Mouse (Mus musculus) thymus, postnatal 4 days (tissue): ENCODE measurements at regions not wholly inside any gene's neighbourhood (a gene's known extent, or its start where the extent isn't known, plus 50 kb on each side); places are given as distances from the start of the nearest gene placed in this dataset.

Experiments
- DNase-seq: peaks from one replicate; pipeline ENCODE4 v3.0.0; 2021

DNA sequence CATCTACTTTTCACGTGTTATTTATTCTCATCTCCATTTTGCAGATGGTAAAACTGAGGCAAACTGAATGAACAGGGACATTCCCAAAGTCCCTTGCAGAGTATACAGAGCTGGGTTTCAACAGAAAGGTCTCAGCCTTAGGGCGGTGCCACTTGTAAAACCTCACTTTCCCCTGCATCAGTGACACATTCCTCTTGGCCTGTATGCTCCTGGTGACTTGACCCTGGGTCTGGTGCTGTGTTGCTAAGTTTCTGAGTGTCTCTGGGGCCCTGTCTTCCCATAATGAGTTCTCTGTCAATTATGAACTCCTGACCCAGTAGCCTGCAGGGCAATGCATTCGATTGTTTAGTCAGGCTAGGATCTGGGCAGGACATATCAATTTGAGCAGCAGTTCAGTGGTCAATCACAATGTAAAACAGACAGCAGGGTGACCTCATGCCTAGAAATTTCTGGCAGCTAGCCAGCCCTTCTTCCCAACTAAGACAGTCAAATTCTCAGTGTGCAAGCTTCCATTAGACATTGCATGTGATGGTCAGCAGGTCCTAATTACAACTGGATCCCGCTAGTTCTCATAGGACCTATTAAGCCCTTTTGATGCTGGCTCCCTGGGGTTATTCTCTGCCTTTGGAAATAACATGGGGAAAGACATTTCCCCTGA, 863.5 kb upstream of the Lrrc6 start:
- no peak for DNase-seq

DNA sequence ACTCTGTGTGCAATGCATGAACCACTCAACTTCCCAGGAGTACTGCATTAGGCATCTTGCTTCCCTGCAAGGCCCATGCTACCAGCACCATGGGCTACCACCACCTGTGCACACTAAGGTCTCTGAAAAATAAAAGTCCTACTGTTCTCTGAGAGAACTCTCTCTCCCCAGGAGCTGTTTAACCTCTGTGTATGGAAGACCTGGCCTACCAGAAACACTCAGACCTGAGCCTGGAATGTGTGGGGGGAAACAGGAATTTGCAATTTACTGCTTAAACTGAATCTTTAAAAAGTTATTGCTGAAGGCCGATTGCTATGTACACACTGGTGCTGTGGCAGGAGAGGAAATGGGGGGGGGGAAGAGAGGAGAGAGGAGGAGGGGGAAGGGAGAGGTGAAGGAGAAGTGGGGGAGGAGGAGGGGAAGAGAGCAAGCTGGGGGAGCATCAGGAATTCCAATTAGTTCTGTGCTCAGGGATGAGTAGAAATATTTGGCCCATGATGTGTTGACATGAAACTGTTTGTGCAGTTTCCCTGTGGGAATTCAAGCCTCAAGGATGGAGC, 860.4 kb upstream of the Lrrc6 start:
- DNase-seq: no peak

DNA sequence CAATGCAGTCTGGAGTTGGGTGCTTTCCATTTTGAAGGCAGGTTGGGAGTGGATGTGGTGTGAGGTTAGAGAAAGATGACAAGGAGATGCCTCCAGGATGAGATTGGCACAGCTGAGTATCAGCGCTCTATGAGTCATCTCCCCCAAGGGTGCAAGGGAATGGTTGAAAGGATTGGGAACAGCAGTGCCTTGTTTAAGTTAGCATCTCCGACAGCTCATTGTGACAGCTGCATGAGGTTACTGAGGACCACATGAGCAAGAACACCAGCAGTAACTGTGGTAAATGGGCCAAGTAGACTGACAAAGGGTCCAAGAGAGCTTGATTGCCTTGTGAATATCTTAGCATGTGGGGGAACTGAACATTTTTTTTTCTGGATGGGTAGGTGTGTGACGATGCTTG, 857.2 kb upstream of the Lrrc6 start:
- no peak for DNase-seq

DNA sequence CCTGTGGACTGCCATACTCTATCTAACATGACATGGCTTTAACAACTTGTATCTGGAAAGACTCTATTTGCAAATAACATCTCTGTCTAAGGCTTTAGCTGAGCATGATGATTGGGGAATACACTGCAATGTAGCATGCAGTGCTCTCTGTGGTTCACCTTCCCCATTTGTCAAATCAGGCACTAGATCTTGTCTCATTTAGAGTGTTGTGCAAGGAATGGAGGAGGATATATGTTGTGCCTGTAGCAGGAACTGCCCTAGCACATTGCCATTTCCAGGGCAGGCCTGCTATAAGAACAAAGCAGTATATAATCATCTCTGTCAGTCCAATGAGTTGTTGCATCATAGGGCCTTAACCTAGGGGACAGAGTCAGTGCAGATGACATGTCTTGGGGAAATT, 854.6 kb upstream of the Lrrc6 start:
- DNase-seq: no peak

DNA sequence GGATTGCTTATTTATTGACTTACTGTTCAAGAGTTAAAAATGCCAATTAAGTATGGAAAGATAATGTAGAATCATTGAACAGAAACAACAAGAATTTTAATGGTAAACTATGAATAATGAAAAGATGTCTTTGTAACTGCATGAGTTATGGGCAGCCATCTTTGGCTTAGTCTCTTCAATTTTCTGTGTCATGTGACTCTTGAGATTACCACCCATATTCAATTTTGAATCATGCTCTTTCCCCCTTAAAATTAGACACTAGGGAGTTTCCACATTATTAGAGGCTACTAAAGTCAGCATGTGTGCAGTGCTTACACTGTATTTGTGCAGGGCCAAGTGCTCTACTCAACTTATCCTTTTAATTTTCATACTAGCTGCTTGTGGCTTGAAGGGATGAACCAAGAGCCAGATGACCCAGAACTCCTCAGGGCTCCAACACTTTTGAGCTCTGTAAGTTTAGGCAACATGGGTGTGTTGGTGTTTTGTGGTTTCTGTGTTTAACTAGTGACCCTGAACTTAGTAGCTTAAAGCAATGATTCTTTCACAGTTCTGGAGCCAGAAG, 854.0 kb upstream of the Lrrc6 start:
- DNase-seq: no peak

DNA sequence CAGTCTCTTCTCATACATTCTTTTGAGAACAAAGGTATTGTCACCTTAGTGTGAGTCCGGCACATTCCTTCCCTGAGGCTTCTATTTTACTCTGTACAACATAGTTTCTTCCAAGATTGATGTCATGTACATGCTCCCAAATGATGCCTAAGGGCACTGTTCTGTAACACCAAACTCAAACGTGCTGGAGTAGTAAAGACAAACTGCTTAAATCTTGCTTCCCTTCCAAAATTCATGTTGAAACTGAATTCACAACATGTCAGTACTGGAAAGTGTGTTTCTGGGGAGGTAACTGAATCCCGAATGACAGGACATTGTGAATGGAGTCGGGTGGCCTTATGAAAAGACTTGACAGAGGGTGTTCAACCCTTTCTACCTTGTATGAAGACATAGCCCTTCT, 848.8 kb upstream of the Lrrc6 start:
- no peak for DNase-seq

DNA sequence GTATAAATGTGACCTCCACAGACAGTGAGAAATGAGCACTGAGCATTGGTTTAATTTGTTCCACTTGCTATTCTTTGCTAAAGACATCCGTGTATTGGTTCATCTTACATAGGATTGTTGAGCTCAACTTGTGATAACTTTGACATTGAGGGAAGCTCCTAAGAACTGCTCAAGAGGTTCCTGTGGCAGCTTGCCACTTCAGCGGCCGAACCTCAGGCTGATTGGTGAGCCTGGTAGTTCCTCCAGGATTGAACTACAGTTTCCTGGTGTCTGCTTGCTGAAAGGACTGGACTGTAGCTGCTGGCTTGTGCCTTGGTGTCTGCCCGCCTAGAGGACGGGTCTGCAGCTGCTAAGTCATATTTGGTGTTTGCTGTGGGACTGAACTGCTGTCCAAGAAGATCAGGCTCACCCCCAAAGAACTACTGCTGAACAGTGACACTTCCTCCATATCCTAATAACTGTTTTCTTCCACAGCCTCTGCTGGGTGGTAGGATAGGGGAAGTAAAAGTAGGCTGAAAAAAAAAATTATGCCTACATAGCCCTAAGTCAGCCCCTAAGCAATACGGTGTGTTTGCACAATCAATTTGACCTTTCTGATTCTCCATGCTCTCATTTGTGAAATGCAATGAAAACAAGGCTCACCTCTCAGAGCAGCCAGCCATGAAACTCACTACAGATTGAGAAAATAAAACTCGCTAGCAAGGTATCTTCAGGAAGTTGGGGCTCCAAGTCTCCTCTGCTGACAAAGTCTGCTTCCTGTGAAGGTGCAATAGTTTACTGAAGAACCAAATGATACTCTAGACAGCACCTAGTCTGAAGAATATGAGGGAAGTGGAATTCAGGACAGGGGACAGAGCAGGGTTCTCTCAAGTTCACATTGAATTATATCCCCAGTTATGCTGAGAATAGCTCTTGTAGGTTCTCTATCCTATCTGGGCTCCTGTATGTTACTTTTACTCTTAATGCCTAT, 844.8 kb upstream of the Lrrc6 start:
- no peak for DNase-seq

DNA sequence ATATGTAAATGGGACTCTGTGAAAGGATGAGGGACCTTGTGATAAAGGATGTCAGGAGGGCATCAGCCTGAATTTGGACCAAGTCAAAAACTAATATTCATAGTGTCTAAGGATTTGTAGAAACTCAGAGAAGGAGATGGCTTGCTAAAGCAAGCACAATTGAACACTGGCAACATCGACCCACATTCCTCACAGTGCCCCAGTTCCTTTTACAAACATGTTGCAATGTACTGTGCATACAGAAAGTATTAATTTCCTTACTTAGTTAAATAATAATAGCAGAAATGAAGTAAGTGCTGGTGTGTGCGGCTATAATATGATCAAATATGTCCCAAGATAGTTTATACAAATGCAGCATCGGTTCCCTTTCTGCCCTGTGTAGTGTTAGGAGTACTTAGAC, 841.3 kb upstream of the Lrrc6 start:
- DNase-seq: no peak

DNA sequence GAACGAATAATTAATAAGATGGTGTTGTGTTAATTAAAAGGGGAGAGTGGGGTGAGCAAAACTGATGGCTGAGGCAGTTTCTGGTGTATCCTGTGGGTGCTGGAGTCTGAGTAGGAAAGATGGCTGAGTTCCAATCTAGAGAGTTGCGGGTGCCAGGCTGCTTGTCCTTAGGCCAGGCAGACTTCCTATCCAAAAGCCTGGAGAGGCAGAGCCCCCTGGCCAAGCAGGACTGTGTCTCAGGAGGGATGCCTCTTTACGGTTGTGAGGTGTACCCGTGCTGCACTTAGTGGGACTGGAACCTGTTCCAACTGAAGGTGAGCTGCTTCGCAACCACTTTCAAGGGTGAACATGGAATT, 836.3 kb upstream of the Lrrc6 start:
- no peak for DNase-seq

DNA sequence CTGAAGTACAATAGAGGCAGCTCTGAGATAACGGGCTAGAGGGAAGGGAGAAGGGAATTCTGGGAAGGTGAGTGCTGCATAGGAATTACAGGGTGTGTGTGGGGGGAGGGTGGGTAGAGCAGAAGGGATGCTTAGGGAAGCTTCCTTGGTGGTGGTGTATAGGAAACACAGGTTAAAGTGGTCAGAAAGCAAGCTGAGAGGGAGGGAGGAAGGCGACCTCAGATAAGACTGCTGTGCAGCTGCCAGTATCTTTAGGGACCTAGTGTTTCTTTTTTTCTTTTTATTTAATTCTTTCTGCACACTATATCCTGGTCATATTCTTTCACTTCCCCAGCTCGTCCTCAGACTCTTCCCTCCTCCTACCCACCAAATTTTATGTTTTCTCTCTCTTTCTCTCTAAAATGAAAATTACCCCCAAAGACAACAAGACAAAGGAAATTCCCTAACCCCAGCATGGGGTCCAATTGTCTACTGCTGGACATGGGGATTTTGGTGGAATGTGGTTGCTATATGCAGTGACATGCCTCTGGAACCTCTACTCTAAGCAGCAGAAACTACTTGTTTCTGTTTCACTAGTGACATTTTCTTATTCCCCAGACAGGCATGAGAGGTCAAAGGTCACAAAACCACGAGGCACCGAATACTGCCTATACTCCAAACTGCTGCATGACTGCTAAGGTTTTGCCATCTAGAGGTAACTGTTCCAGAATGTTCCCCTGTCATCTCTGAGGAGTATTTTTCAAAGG, 835.8 kb upstream of the Lrrc6 start:
- no peak for DNase-seq

DNA sequence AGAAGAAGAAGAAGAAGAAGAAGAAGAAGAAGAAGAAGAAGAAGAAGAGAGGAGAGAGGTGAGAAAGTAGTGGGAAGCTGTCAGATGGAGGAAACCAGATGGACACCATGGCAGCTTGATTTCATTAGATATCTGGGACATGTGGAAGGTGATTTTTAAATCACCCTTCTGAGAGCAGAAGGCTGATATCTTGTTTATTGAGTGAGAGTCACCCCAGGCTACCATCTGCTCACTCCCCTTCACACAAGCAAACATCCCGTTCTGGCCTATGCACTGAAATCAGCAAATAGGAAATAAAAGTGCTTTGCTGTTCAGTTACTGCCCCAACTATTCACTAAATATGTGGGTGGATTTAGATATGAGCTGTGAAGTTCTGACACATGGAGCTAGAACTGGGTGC, 831.8 kb upstream of the Lrrc6 start:
- no peak for DNase-seq

DNA sequence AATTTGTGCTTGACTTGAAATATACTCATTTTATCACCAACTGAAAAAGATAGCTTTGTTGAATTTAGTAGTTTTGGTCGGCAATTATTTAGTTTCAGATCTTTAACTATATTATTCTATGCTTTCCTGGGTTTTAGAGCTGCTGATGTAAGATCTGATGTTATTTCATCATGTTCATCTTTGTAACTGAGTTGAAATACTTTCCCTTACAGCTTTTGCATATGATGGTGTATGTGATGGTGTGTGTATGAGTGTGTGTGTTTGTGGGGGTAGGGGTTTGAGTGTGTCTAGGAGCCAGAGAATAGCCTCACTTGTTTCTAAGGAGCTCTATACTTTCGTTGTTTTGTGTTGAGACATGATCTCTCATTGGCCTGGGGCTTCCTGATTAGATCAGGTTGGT, 819.6 kb upstream of the Lrrc6 start:
- no peak for DNase-seq

DNA sequence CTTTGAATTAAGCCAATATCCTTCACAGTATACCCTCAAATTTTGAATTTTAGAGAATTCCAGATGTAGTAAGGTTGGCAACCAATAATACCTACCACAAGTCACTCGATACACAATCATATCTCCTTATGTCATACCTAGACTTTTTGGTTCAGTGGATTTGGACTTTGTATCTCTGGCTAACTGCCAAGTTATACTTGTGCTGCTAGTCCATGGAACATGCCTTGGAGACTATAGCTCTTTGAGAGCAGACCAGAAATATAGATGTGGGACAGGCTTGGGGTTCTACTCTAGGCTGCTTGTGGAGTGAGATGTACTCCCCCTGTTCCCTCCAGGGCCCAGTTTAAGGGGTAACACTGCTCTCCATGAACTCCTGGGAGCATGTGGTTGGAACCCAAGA, 814.5 kb upstream of the Lrrc6 start:
- DNase-seq: no peak

DNA sequence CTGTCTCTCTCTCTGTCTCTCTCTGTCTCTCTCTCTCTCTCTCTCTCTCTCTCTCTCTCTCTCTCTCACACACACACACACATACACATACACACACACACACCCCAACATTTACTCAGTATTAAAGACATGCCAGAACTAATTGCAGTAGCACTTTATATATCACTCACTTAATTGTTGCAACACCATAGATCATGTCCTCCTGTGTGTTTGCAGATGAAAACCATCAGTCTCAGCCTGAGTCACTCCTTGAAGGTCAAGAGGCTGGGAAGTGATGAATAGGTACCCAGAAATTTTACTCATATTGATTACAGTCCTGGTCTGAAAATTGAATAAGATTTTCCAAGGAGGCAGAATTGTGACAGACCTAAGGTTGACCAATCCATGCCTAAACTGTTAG, 812.9 kb upstream of the Lrrc6 start:
- DNase-seq: no peak

DNA sequence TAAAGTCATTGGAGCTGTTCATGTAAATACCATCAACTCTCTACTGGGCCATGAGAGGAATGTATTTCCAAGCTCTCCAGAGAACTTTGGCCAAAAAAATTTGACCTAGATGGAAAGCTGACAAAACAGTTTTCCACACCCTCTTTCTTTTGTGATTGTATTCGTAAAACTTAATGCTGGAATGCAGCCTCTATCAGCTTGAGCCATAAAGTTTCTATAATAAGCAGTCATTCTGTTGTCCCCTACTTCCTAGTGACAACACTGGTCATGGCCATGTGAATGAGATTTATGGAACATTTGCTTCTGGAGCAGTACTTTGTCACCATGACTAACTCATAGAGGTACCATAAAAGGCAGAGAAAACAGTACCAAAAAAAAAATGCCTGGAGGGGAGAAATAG, 805.0 kb upstream of the Lrrc6 start:
- no peak for DNase-seq

DNA sequence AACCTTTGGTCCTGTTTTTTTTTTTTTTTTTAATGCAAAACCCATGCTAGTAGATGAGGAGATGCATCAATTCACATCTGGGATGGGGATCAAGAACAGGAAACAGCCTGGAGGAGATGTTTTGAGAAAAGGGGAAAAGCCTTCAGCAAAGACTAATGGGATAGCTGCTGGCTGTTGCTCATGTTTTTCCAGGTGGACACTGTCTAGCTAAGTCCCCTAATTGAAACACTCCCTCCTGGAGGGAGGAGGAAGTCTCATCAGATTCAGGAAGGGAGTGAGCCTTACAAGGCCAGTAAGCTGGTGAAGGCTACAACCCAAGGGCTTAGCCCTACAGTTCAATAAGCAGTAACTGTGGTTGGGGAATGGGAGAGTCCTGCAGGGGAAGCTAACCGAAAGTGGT, 803.1 kb upstream of the Lrrc6 start:
- DNase-seq: no peak

DNA sequence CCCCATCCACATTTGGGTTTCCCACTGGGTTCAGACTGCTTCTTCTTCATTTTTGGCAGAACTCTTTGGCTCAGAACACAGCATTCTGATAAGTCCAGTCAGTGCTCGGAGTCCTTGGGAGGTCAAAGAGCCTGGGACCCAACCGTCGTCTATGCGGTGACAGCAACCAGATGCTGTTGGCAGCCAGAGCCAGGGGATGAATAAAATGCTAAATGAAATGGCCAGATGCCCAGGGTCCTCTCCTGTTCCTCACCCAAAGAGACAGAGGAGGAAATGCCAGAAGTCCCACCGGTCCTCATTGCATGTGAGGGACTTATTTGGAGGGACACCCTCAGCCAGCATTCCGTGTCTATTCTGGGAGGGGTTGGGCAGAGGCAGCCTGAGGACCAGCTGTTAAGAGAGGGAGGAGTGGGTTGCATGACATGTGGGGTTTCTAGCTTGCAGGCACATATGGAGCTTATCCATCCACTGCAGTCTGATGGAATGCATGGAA, 801.2 kb upstream of the Lrrc6 start:
- DNase-seq: no peak

DNA sequence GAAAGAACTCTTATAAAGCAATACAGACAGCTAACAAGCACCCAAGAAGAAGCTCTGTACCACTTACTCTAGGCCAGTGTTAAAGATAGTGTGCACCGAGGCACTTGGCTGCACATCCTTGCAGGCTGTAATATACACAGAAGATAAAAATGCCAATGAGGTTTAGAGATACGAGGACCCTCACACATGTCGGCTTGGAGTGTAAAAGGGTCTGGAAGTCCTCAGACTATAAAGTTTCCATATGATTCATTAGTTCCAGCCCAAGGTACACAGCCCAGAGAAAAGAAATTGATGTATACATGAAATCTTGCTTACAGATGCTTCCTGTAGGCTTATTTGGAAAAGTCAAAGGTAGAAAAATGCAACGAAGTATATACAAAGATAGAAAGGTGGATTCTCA, 800.3 kb upstream of the Lrrc6 start:
- no peak for DNase-seq

DNA sequence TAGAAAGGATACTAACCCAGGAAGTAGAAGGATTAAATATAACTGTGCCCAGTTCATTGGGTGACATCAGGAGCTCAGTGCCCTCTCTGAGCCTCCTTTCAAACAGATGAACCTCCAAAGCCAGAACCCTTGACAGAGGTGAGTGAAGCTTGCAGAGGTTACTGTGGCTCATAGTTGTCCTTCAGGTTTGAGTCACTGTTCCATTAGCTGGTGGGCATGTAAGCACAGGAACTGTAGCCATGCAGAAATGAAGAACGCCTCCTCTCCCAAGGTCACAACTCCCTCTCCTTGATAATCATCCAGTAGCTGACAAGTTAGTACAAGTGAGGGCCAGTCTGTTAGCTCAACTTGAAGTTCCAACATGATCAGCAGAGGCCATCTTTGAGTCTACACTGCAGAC, 794.1 kb upstream of the Lrrc6 start:
- no peak for DNase-seq

DNA sequence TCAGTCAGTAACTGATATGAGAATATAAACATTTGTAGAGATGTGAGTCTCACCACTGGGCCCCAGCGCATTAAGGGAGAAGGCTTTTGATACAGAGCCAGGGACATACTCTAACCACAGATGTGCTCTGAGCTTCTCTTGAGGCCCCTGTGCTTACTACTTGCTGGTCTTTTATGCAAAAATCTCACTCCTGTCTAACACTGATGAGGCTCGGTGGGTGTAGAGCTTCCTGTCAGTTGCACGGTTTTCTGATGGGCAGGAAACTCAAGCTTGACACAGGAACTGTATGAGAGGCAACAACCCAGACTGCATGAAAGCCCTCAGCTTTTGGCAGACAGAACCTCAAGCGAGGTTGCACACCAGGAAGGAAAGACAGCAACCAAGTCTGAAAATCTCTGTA, 789.0 kb upstream of the Lrrc6 start:
- DNase-seq: peak; percentile 63

DNA sequence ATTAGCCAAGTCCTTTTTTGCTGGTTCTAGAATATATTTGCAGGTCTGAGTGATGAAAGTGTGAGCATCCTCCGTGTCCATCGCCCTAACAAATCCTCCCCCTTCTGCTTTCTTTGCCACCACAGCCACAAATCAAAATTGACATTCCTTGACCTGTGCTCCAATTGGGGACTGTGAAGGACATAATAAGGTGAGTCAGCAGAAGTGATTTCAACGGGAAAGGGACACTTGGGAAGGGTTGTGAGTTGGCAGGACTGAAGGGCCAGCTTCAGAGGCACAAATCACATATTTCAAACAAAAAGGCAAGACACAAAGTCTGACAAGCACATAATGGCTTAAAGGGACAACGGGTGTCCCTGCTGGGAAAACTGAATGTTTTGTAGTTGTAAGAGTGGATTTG, 784.2 kb upstream of the Lrrc6 start:
- no peak for DNase-seq

DNA sequence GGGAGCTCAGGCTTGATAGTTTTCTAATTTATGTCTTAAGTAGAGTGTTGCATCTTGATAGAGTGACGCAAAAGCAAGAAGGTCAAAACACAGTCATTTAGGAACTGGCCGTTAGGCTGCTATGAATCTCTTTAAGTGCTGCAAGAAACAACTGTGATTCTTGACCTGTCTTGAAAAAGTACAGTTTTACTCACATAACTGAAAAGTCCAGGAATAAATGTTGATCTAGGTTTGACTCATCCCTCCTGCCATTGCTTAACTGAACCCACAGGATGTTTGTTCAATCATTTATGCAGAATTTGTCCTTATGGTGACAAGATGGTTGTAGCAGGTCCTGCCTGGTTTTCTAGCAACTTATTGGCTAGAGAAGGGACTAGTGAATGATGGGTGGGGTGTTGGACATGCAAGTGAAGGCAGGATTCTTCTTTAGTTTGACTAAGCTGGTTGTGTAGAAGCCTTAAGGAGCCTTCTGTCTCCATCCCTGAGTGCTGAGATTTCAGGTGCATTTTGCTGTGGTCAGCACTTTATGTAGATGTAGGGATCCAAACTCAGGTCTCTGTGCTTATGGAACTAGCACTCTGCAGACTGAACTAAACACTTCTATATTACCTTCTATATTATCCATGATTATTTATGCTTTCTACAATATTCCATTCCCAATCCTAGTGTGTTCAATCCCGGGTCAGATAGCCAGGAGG, 782.7 kb upstream of the Lrrc6 start:
- DNase-seq: no peak
